Mouse (Mus musculus) MEL (cell line): ENCODE measurements at regions not wholly inside any gene's neighbourhood (a gene's known extent, or its start where the extent isn't known, plus 50 kb on each side); places are given as distances from the start of the nearest gene placed in this dataset.

ENCODE experiments used
- POLR2A ChIP-seq, 2 experiments: IDR thresholded peaks; 2 replicates each; pipeline ENCODE4 v1.6.1; 2011 to 2012; ENCODE audit warnings: low read length in 2 of 2, mild to moderate bottlenecking in 2 of 2, control low read depth in 1 of 2, improper control_type of control experiment in 1 of 2, low read depth in 1 of 2, moderate library complexity in 1 of 2; ENCODE audit not compliant: control insufficient read depth in 1 of 2, insufficient read depth in 1 of 2, poor library complexity in 1 of 2
- SIN3A ChIP-seq: IDR thresholded peaks from 2 replicates; pipeline ENCODE4 v1.6.1; 2012; ENCODE audit warnings: low read length, improper control_type of control experiment, inconsistent platforms

DNA sequence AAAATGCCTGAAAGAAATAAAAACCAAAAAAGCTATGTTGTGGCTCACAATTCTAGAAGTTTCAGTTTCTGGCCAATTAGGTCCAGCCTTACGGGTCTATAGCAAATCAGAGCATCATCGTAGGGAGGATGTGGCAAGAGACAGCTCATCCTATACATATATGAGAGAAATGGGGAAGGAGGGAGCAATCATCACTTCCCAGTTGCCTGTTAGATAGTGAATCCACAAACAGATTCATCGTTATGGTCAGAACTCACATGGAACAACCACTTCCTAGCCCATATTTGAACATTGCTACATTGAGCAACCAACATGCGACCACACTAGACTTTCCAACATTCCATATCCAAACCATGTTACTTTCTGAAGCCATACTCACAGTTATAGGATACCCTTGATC, 255.9 kb upstream of the Cpeb2 start:
- TF ChIP-seq POLR2A (IDR thresholded peaks at IDR 0.05; ENCODE audit: control insufficient read depth in 1 of 2, insufficient read depth in 1 of 2, low read depth in 1 of 2, low read length in 2 of 2, poor library complexity in 1 of 2): no peak
- TF ChIP-seq SIN3A: no peak
